Mouse (Mus musculus) cerebellum, adult 9-10 months (tissue): ENCODE results near the gene Shb.
"Not testable (repeated sequence)": the region's sequence is repeated elsewhere in the genome, so short reads cannot be mapped to it uniquely, and the experiment has no call there.

Experiments
- DNase-seq: peaks from one replicate; pipeline ENCODE4 v3.0.0; 2022

Shb gene

DNA sequence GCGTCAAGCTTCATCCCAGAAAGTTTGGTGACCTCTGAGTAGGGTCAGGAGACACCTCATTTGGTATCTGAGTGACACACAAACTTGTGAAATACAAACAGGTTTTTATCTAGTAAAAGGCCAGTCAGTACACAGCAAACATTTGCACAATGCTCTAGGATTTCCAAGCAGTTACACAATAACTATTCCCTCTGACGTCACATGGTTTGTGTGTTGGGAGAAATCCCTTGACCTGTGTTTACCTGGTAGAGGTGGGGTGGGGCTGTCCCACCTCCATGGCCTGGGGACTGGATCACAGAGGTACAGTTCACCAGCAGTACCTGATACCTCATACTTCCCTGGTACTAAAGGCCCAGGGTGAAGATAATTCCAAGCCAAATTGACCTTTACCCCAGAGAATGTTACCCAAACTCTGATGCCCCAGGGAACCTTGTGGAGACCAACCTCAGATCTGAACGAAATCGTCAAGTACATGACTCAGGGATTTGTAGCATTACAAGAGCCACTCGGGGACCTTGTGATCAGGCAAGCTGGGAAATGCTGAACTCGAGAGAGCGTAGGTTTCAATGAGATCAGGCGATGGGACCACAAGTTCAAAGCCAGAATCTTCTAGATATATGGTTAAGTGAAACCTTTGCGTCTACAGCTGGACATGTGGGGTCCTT lies 118.5 kb downstream of the Shb start:
- no peak for DNase-seq

DNA sequence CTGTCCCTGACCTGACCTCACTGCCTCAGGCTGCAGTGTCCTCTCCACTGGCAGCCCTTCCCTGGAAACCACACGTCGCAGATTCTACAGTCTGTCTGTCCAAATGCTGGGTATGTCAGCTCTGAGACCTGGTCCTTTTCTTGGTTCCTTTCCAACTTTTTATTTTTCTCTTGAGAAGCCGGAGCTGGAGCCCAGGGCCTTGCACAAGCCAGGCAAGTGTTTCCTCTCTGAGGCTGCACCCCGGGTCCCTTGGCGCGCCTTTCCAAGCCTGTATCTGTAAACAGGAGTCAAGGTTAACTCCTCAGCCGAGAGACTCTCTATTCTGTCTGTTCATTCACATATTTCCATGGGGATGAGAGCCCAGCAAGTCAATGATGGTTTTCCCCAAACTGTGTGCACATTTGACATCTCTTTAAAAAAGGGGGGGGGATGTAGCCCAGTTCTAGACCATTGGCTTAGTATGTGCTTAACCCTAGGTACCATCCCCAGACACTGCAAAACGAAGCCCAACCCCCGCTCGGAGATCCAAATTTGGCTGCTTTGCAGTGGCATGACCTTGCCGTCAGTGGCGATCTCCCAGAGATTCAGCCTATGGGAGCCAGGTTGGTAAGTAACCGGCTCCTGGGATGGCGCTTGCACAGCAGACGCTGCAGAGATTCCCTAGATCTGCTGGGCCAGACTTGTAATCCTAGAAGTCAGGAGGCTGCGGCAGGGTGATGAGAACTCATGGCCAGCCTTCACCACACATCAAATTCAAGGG lies 119.7 kb downstream of the Shb start:
- no peak for DNase-seq

DNA sequence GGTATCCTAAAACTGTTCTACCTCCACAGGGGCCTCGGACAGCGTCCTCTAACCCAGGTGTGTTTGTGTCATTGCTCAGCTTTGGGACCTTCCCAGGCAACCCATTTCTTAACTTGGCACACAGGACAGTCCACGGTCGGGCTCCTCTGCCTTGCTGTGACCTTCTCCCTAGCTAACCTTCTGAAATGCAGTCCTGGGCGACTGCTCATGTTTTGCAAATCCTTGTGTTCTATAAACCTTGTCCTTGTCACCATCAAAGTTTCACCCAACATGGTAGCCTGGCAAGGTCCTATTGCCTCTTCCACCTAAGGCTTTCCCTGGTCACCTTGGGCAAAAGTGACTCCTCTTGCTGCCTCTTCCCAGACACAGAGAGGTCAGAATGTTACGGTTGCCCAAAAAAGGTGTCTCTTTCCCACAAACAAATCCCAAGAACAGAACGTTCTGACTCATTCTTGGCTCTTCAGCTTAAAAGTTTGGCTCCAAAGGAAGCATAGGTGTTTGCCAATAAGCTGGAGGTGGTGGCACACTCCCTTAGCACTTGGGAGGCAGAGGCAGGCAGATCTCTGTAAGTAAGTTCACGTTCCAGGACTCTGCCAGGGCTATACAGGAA lies 121.0 kb downstream of the Shb start:
- no peak for DNase-seq

DNA sequence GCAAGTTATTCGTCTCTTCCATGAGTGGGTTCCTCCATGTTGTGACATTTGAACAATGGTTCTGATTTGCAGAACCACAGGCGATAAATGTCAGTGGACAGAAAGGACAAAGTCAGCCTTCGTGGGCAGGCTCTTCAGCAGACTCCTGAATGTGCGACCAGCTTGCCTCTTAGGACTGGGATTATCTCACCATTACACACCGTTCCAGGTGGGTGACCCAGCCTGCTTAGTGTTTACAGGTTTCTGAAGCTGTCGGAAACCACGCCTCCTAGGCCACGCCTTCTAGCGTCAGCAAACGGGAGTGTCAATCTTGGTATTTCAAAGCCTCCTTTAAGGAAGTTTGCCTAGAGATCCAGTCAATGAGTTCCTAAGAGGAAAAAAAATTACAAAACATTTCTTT lies 123.0 kb downstream of the Shb start:
- DNase-seq = peak; percentile 67

DNA sequence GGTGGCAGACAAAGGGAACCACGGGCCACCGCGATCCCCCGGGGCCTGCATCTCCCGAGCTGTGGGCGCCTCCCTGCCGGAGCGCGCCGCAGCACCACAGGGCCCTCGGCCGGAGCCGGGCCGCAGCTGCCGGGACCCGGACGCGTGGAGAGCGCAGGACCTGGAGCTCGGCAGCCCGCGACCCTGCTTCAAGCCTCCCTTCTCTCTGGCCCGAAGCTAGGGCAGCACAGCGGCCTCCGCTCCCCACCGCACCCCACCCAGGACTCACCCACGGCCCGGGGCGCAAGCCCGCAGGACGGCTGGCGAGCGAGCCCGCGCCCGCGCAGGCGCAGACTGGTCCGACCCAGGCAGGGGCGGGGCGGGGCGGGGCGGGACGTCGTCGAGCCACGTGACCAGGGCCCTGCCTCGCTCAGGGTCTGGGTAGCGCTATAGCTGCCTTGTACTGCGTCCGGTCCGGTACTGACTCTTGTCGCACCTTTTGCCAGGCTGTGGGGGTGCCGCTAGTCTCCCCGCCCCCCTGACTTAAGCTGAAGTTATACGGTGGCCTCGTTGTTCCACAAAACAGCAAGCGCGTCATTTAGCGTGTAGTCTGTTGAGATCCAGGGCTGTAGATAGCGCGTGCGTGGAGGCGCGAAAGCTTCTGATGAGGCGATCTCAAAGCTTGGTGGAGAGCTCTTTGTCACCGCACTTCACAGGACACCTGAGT lies 123.7 kb downstream of the Shb start, which contains the start of gene Slc25a51:
Slc25a51 (minus strand) TSS at position 340 of the 706 bp plus-strand sequence.
- peak; percentile 90 for DNase-seq

DNA sequence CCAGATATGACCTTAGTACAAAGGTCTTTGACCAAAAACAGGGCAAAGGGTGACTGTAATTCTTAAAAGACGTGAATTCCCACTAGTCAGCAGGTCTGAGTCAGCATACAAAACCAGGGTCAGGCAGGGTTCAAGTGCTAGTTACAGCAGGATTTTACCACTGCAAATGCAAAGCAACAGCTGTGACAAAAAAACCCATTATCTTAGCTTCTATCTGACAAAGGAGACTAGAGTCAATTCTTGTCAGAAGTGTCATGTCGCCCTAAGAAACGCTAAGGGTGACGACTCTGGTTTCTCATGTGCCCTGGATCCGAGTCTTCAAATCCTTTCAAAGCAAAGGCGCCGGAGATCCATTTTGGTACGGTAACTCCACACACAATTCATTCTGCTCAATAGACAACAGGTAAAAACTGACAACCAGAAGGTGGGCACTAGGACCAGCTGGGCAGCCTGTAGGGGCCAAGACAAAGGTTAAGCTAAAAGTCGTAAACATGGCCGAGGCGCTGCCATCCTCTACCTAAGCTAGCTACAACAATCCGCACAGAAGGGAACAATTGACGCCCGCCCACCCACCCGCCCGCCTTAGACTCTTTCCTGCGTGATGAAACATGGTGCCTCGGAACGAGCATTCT lies 124.5 kb downstream of the Shb start:
- DNase-seq = peak; percentile 53

DNA sequence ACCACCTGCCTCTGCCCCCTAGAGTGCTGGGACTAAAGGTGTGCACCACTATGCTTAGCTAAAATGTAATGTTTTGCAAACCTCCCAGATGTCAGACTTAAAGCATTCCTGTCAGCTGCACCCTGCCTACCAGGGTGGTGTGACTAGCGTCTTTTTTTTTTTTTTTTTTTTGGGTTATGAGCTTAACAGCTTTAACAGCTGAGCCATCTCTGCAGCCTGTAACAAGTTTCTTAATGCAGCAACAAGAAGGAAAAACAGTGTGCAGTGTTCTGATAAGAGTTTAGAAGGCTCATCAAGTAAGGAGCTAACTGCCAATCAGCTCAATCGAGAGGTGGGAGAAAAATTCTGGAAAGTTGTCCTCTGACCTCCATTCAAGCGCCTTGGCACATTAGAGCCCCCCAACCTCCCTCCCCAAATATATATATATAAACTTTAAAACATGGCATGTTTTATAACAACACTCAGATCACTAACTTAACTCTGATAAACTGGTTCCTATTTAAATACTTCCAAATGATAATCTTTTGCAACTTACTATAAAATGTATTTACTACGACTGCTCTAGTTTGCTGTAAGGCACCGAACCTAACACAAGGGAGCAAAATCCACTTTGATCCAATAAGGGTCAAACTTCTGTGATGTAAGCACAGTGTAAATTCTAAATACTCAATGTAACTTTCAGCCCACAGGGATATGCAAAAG lies 125.1 kb downstream of the Shb start:
- no peak for DNase-seq

DNA sequence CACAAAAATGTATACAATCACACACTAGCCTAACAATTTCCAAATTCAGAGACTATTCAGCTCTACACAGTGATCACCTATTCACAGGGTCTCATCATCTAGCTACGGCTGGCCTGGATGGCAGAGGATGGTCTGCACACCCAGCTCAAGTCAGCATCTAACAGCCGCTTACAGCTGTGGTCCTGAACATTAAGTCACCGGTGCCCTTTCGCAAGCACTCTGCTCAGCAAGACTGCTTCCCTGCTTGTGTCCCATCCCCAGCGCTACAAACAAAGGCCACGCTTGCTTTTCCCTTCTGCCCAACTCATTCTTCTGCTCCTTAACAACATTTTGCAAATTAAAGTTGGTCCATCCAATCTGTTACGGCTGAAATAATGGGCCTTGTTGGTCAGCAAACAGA lies 125.9 kb downstream of the Shb start:
- no peak for DNase-seq

DNA sequence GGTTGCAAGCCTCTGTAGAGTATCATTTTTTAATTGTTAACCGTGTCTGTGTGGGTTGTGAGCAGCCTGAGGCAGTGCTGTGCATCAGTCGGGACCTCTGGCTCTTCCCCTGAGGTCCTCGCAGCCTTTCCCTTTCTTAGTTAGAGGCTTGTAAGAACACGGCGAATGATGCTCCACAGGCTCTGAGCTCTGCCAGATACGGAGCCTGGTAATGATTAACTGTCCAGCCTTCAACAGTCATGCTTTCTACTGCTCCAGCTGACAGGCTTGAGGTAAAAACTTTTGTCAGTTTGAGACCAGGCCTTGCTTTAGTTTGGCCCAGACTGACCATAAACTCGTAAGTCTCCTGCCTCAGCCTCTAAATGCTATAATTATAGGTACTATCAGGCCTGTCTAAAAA lies 127.0 kb downstream of the Shb start:
- no peak for DNase-seq

DNA sequence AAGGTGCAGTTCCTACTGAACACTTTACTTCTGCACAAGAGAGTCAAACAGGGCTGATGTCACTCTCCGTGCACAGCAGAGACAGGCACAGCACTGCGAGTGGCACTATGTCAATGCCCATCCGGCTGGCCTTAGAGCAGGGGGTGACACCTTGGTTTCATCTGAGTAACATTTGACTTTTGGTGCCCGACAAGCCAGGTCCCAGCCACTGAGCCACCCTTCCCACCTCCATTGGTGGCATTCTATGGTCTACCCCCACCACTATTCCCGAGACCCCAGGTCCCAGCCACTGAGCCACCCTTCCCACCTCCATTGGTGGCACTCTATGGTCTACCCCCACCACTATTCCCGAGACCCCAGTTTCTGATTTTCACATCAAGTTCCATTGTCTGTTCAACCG lies 128.2 kb downstream of the Shb start:
- no peak for DNase-seq

DNA sequence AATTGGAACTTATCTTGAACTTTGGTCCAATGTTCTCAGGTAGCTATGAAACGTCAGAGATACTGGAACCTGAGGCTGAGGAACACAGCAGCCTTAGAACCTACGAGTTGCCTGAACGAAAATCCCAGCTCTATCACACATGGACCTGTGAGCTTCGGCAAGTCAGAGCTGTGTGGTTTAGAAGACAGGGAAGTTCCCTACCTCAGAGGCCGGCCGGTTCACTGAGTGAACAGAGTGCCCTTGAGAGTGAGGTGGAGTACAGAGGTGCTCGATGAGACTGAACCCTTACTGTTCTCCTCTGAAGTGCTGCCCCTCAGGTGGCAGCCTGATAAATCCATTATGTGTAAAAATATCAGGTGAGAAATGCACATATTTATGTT lies 128.8 kb downstream of the Shb start:
- DNase-seq = no peak

DNA sequence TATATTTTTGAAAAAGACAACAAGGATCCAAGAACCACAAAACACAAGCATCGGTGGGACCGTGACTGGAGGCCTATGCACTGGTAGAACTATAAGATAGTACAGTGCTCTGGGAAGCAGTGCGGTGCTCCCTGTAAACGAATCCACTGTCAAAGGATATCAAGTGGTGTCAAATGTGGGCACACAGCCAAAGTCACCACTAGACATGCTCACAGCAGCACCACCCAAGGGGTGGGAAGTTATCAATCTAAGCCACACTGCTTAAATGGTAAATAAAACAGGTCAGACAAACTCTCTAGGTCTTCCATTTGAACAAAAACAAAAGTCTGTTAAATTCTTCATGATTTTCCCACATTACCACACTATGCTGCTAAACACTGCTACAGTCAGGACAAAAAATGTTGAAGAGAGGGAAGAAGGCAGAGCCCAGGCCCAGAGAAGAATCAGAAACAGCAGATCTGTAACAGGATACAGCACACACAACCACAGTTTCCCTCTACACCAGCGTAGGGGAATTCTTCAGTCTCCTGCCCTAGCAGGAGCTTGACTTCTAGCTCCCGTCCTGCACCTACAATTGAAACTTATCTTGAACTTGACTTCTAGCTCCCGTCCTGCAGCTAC lies 129.3 kb downstream of the Shb start:
- no peak for DNase-seq

DNA sequence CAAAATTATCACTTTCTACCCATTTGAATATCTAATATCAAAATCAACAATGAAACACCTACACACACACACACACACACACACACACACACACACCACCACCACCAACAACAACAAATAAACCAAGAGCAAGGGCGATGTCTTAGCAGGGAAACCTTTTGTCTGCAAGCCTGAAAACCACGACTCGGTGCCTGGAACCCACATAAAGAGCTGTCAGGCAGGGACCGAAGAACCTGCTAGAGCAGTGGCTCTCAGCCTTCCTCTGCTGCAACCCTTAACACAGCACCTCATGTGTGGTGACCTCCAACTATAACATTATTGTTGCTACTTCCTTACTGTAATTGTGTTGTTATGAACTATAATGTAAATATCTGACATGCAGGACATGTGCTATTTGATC lies 130.0 kb downstream of the Shb start:
- DNase-seq = no peak

DNA sequence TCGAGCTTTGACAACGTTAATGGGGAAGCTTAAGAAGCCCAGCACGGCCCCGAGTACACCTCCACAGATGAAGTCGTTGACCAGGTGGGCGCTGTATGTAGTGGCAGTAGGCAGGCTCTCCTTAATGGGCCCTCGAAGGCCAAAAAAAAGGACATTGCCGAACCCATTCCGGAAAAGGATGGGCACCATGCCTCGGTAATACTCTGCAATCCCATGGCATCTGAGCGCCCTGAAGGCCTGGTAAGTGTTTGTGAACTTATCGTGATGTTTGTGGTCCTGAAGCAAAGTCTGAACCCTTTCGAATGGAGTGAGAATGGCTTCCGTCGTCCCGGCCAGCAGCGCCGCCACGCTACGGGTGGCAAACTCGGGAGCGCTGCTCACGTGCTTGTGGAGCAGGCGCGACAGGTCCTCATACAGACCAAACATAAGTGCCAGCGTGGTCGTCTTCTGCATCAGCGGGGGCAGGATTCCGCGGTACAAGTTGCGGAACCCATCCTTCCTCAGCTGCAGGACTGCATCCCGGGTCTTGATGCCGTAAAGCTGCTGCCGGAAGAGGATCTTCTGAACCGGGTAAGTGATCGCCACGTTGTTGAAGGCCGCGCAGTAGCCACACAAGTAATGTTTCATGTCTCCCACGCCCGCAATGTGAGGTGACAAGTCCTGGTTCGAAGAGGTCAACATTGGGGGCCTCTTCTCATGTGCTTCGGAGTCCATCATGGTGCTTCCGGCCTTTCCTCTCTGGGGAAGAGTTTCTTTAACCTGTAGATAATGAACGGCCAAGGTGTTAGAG lies 132.7 kb downstream of the Shb start:
- DNase-seq = no peak

DNA sequence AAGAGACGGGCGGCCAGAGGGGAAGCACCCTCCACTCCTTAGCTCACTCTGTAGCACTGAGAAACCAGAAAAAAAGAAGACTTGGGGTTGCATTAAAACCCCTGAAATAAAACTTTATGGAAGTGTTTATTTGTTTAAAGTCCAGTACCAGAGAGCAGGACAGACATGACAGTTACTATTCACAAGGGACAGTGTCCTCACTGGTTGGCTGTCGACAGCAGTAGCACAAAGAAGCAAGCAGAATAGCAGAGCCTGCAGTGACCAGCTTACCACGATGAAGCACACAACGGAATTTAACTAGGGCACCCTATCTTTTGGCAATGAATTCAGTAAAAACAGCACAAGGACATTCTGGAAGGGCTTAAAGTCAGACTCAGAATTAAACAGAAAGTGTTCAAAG lies 134.0 kb downstream of the Shb start:
- not testable (repeated sequence) for DNase-seq

DNA sequence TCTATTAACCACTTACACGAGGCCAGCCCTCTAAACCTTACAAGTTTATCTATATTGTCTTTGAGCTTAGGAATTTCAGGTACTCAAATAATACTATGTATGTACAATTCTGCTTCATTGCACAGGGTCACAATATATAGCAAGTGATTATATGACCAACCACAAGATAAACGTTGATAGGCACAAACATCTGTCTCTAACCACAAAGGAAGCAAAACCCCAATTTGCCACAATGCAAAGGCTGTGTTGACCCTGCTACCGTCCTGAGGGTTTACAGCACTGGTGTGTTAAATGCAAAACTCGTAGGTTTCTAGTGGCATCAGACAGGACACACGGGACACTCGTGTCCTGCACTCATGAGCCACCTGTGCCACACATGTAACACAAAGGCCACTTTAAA lies 136.1 kb downstream of the Shb start:
- not testable (repeated sequence) for DNase-seq

DNA sequence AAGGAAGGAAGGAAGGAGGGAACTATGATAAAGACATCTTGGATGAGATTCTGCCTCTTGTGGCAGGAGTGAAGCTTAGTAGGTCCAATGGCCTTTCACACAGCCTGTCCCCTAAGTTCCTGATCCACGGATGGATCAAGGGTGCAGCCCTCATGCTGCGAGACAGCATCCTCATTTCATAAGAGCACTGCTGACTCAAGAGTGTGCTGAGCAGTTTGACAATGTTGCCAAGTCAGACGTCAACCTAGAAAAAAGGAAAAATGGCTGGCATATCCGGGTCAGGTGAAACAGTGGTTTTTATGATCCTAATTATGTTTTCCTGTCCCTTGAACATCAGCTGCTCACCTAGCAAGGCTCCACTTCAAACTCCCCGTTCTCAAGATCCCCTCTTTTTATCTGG lies 138.6 kb downstream of the Shb start:
- no peak for DNase-seq

DNA sequence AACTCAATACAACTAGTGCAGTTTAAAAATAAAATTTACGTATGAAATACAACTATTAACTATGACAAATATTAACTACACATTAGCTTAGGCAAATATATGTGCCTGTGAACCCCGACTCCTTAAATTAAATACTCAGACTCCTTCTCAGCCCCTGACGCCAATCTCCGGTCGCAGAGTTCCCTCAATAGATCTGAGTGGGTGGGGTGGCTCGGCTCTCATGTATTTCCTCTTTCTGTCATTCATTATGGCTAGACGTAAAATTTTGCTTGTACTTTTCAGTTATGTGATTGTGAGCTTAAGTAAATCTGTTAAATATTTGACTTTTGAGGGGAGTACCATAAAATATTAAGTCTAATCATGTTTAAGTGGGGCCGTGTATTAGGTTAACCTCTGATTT lies 139.3 kb downstream of the Shb start:
- no peak for DNase-seq

DNA sequence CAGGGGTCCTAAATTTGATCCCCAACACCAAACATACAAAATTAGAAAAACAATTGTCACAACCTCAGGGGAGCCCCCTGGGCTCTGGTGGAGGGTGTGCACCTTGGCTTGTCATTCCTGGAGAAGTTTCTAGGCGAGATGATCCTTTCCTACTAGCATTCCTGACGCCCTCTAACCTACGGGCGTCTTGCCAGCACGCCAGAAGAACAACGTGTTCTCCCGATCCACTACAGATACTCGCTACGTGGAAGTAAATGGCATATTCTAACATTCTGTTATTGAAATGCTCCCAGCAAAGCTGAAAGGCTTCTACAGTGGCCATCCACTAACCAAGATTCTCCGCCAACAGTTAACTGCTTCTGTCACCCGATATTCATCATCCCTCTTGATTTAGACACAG lies 139.7 kb downstream of the Shb start:
- DNase-seq = no peak

DNA sequence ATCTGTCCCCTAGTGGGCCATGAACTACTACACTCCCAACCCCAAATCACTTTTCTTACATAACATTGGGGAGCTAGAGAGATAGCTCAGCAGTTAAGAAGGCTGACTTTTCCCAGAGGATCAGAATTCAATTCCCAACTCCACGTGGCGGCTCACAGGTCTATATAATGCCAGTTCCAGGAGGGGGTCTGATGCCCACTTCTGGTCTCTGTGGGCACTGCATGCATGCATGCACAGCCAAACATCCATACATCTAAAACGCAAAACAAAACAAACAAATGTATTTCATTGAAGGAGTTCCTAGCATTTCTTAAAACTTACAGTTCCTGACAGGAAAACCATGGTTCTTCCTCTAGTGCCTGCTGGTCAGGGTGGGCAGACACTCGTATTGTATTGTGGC lies 140.2 kb downstream of the Shb start:
- DNase-seq = no peak

DNA sequence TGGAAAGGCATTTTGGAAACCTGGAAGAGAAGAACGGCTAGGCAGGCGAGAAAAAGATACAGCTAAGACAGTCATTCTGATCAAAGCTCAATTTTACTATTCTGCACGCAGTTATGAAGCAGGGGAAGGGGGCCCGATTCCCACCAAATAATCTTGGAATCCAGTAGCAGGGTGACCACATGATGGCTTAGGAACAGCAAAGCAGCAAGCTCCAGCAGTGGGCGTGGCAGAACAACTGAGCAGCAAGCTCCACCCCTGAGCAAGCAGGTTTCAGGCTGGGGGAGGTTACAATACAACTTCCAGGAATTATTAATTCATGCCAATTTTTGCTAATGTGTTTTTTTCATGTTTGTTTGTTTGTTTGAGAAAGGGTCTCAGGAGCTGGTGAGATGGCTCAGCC lies 145.0 kb downstream of the Shb start:
- not testable (repeated sequence) for DNase-seq
